Mouse (Mus musculus): Measurements from ENCODE around the gene Dot1l. TPM values are rescaled to one million over a fixed set of nuclear protein-coding genes. Genes with fewer than 3 reads are reported as not detected.
"Not testable (repeated sequence)": the region's sequence is repeated elsewhere in the genome, so short reads cannot be mapped to it uniquely, and the experiment has no call there.

Gene Dot1l
- polyA plus RNA-seq, 1 experiment, result 18.4 TPM

DNA sequence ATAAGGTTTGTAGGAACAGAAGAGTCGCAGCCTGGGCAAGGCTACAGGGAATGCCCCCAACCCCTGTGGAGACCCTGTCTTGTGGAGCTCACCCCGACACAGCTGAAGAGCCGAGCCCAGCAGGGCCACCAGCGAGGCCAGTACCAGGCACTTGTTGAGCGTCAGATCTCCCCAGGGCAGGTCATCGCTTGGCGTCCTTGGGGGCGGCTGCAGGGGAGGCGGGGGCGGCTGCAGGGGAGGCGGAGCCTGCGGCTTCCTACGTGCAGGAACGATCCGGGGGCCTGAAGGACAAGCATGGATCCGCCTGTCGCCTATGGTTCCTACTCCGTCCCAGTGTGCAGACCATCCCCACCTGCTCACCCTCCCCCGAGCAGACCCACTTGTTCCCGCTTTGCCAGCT is 55.1 kb downstream of the Dot1l start:
- Histone ChIP-seq H3K36me3 (ENCODE audit: control insufficient read depth, insufficient read depth, low read length) (no peaks in the 10 kb centered on the region), H3K4me3 (ENCODE audit: insufficient read depth, low read depth, low read length) (no peak overlapping the region), H3K27me3 (replicated peaks; ENCODE audit: control insufficient read depth, insufficient read depth, low read length) (no peaks in the 10 kb centered on the region), H3K27ac (ENCODE audit: insufficient read depth, low read depth, low read length) (no peak overlapping the region), H3K4me1 (ENCODE audit: control insufficient read depth, insufficient read depth, low read length) (peaks cover 6% of the 10 kb centered on the region; the same call in 1 of the 2 replicates)
- TF ChIP-seq CTCF (conservative IDR thresholded peaks at IDR 0.05; ENCODE audit: insufficient read depth, insufficient read length, low read depth, low read length) (no peak), POLR2A (IDR thresholded peaks at IDR 0.05; ENCODE audit: low read depth, low read length) (no peak)
- no peak for DNase-seq
- 13% methylated on average over 20 of the region's 20 CpGs for WGBS

GRCm38 (mm10) chr10:80812391-80813041 is 57.5 kb downstream of the Dot1l start:
- no peak overlapping the region for H3K27ac ChIP-seq (ENCODE audit: insufficient read depth, low read depth, low read length)
- H3K27me3 ChIP-seq (replicated peaks; ENCODE audit: control insufficient read depth, insufficient read depth, low read length), result no peaks in the 10 kb centered on the region
- no peak overlapping the region for H3K4me3 ChIP-seq (ENCODE audit: insufficient read depth, low read depth, low read length)
- no peak for DNase-seq
- WGBS, result 51% methylated on average over 5 of the region's 5 CpGs
- no peaks in the 10 kb centered on the region for H3K36me3 ChIP-seq (ENCODE audit: control insufficient read depth, insufficient read depth, low read length)
- TF ChIP-seq POLR2A (IDR thresholded peaks at IDR 0.05; ENCODE audit: low read depth, low read length), result no peak
- TF ChIP-seq CTCF (conservative IDR thresholded peaks at IDR 0.05; ENCODE audit: insufficient read depth, insufficient read length, low read depth, low read length), result no peak
- H3K4me1 ChIP-seq (ENCODE audit: control insufficient read depth, insufficient read depth, low read length), result peaks cover 6% of the 10 kb centered on the region; the same call in 1 of the 2 replicates

DNA sequence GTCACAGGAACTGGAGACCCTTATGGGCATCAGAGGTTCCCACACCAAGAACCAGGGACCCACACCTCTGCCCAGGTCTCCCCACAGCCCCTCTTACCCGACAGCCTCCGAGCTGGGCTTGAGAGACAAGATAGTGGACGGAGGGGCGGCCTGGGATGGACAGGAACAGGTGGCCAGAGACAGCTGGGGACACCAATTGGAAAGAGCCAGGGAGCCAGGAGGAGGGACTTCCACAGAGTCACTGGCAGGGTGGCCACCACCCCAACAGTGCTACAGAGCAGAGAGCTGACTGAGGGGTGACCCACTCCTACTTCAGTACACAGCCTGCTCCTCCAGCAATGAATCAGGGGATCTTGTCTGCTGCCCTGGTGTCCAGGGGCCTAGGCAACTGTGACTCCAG is 58.4 kb downstream of the Dot1l start, which contains the start of gene Jsrp1:
Jsrp1 (minus strand) TSS at position 133 of the 400 bp plus-strand sequence.
- DNase-seq, result no peak
- TF ChIP-seq POLR2A (IDR thresholded peaks at IDR 0.05; ENCODE audit: low read depth, low read length), result no peak
- H3K4me3 ChIP-seq (ENCODE audit: insufficient read depth, low read depth, low read length), result no peak within 1 kb of the TSS
- WGBS, result 90% methylated on average over 4 of the region's 4 CpGs
- no peaks in the 10 kb centered on the region for H3K4me1 ChIP-seq (ENCODE audit: control insufficient read depth, insufficient read depth, low read length)
- no peaks in the 10 kb centered on the region for H3K27me3 ChIP-seq (replicated peaks; ENCODE audit: control insufficient read depth, insufficient read depth, low read length)
- no peak within 1 kb of the TSS for H3K27ac ChIP-seq (ENCODE audit: insufficient read depth, low read depth, low read length)
- H3K36me3 ChIP-seq (ENCODE audit: control insufficient read depth, insufficient read depth, low read length), result no peaks in the 10 kb centered on the region

GRCm38 (mm10) chr10:80814800-80815199 is 59.8 kb downstream of the Dot1l start:
- no peak for TF ChIP-seq POLR2A (IDR thresholded peaks at IDR 0.05; ENCODE audit: low read depth, low read length)
- no peak for TF ChIP-seq CTCF (conservative IDR thresholded peaks at IDR 0.05; ENCODE audit: insufficient read depth, insufficient read length, low read depth, low read length)
- no peak overlapping the region for H3K27ac ChIP-seq (ENCODE audit: insufficient read depth, low read depth, low read length)
- WGBS, result 37% methylated on average over 7 of the region's 7 CpGs
- DNase-seq, result no peak
- no peaks in the 10 kb centered on the region for H3K27me3 ChIP-seq (replicated peaks; ENCODE audit: control insufficient read depth, insufficient read depth, low read length)
- H3K36me3 ChIP-seq (ENCODE audit: control insufficient read depth, insufficient read depth, low read length), result no peaks in the 10 kb centered on the region
- no peaks in the 10 kb centered on the region for H3K4me1 ChIP-seq (ENCODE audit: control insufficient read depth, insufficient read depth, low read length)
- no peak overlapping the region for H3K4me3 ChIP-seq (ENCODE audit: insufficient read depth, low read depth, low read length)

DNA sequence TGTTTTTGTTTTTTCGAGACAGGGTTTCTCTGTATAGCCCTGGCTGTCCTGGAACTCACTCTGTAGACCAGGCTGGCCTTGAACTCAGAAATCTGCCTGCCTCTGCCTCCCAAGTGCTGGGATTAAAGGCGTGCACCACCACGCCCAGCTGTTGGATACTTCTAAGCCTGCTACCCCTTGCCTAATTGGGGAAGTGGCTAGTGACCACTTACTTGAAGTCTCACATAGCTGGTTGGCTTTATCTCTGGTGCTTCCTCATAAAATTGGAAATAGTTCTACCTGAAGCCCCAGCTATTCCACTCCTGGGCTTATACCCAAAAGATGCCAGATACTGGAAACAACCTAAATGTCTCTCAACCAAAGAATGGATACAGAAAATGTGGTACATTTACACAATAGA is 61.3 kb downstream of the Dot1l start:
- H3K27ac ChIP-seq (ENCODE audit: insufficient read depth, low read depth, low read length), result not testable (repeated sequence)
- 86% methylated on average over 3 of the region's 3 CpGs for WGBS

GRCm38 (mm10) chr10:80817164-80817563 is 62.2 kb downstream of the Dot1l start:
- DNase-seq, result no peak
- TF ChIP-seq POLR2A (IDR thresholded peaks at IDR 0.05; ENCODE audit: low read depth, low read length), result no peak
- no peak for TF ChIP-seq CTCF (conservative IDR thresholded peaks at IDR 0.05; ENCODE audit: insufficient read depth, insufficient read length, low read depth, low read length)
- WGBS, result 46% methylated on average over 2 of the region's 2 CpGs

More for the DNA sequence above, 61.3 kb downstream of the Dot1l start:
- H3K4me1 ChIP-seq (ENCODE audit: control insufficient read depth, insufficient read depth, low read length); H3K4me3 ChIP-seq (ENCODE audit: insufficient read depth, low read depth, low read length); H3K27me3 ChIP-seq (replicated peaks; ENCODE audit: control insufficient read depth, insufficient read depth, low read length); DNase-seq; H3K36me3 ChIP-seq (ENCODE audit: control insufficient read depth, insufficient read depth, low read length): not testable (repeated sequence)

DNA sequence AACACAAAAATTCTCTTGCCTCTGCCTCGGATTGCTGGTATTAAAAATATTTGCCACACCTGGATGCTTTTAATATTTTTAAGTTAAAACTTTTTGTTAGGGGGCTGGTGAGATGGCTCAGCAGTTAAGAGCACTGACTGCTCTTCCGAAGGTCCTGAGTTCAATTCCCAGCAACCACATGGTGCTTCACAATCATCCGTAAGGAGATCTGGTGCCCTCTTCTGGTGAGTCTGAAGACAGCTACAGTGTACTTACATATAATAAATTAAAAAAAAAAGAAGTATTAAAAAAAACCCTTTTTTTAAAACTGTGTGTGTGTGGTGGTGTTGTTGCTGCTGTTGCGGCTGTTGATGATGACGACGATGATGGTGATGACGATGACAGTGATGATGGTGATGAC is 62.9 kb downstream of the Dot1l start:
- WGBS, result 83% methylated on average over 7 of the region's 7 CpGs
- H3K4me1 ChIP-seq (ENCODE audit: control insufficient read depth, insufficient read depth, low read length); H3K4me3 ChIP-seq (ENCODE audit: insufficient read depth, low read depth, low read length); H3K36me3 ChIP-seq (ENCODE audit: control insufficient read depth, insufficient read depth, low read length); H3K27me3 ChIP-seq (replicated peaks; ENCODE audit: control insufficient read depth, insufficient read depth, low read length); DNase-seq; H3K27ac ChIP-seq (ENCODE audit: insufficient read depth, low read depth, low read length): not testable (repeated sequence)

More at GRCm38 (mm10) chr10:80817164-80817563, 62.2 kb downstream of the Dot1l start:
- Histone ChIP-seq H3K36me3 (ENCODE audit: control insufficient read depth, insufficient read depth, low read length) (no peaks in the 10 kb centered on the region), H3K4me1 (ENCODE audit: control insufficient read depth, insufficient read depth, low read length) (no peaks in the 10 kb centered on the region), H3K27me3 (replicated peaks; ENCODE audit: control insufficient read depth, insufficient read depth, low read length) (no peaks in the 10 kb centered on the region), H3K27ac (ENCODE audit: insufficient read depth, low read depth, low read length) (no peak overlapping the region), H3K4me3 (ENCODE audit: insufficient read depth, low read depth, low read length) (no peak overlapping the region)

All from kidney, adult 2 months (tissue).